Mouse (Mus musculus) adipocyte (in vitro differentiated cells): ENCODE measurements at regions not wholly inside any gene's neighbourhood (a gene's known extent, or its start where the extent isn't known, plus 50 kb on each side); places are given as distances from the start of the nearest gene placed in this dataset.
A peak's percentile ranks its signal among the peaks of the same experiment; 100 is the strongest.

ENCODE experiments used
- DNase-seq: peaks from one replicate; pipeline ENCODE4 v3.0.0-alpha.2; 2016; ENCODE audit warnings: low spot score

DNA sequence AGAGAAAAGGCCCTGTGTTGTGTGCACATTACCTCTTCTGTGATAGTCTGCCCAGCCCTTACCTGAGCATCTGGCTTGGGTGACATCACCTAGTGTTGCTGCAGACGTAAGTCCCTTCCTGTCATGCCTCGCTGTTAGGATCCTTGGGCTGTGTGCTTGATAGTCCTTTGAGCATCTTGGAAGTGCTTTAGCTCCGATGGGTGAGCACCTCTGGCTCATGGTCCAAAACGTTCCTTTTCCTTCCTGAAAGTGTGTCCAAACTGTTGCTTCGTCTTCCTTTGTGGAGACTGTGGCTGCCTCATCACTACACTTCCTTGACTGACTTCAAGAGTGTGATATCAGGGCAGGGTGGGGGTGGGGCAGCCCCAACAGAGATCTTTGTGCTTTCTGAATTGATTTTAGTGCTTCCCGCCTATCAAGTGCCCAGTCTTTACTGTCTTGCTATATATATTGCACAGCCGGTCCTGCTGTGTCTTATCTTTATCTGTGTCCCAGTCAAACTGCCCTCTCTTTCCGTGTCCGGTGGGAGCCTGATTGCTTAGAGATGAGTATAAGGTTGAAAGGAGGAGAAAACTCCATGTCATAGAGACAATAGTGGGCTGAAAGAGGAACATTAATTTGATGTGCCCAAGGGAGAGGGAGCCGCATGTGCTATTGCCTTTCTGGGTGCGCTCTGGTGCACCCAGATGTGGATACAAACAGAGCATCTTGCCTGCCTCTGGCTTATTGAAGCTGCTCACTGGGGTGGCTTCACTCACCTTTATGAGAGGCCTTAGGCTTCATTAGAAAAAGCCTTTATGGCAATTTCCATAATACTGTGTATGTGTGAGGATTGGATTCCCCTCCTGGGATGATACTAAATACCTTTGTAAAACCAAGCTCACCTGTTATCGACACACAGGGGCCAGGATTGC lies 1169.2 kb upstream of the A1bg start:
- no peak for DNase-seq

DNA sequence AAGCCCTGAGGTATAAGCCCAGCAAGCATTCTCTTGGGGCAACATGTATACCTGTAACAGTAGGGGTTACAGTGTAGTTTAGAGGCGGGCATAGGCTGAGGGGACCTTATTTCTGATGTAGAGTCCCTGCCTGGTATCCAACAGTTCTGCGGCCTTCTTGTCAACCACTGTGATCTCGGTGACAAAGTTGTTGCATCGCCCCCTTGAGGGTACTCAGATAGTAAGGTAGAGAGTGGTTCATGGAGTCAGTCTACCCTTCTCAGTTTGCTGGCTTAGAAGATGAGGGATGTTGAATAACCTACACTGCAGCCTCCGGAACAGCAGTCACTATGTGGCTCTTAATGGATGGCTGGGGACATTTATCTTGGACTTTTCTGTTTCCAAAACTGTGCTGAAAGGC lies 1168.3 kb upstream of the A1bg start:
- DNase-seq: no peak

DNA sequence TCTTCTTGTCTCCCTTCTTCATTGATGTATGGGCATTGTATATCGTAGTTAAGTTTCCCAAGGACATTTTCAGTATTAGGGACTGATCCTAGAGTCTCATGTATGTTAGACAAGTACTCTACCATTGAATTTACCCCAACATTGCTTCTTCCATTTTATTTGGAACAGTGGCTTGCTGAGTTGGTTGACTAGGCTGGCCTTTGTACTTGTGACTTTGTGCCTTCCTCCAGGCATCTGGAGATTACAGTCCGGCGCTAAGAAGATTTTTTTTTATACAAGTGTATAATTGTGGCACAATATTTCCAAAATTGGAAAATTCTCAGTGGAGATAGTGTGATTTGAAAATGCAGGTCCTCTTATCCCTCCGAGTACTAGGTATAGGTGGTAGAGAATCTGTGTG lies 1165.5 kb upstream of the A1bg start:
- DNase-seq: no peak

DNA sequence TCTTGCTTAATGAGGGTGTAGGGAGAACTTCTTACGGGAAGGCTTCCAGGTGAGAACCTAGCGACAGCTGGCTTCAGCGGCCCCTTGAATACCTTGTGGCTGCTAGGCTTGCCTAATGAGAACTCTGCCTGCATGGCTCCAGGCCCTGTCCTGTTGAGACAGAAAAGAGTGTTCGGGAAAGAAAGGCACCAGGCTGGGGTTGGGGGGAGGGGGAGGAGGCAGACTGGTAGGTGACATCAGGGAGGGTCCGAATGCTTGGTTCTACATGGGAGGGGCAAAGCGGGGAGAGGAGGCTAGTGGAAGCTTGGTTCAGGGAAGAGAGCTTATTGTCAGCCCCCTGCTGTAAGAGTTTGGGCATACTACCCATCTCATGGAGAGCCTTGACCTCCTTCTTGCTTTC lies 1164.9 kb upstream of the A1bg start:
- DNase-seq: no peak

DNA sequence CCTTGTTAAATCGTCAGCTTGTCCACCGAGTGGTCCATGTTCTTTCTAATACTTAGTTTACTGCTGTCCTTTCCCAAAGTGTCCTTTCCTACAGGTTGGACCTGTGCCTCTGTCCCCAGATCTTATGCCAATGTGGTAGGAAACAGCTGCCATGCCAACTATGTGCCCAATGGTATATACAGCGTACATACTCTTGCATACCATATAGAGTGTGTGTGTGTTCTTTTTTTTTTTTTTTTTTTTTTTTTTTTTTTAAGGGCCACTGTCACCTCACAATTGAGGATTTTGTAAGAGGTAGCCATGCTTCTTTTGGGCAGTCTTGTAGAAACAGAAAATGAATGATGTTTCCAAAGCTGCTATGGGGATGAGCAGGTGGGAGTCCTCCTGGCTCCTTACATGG lies 1163.2 kb upstream of the A1bg start:
- no peak for DNase-seq

DNA sequence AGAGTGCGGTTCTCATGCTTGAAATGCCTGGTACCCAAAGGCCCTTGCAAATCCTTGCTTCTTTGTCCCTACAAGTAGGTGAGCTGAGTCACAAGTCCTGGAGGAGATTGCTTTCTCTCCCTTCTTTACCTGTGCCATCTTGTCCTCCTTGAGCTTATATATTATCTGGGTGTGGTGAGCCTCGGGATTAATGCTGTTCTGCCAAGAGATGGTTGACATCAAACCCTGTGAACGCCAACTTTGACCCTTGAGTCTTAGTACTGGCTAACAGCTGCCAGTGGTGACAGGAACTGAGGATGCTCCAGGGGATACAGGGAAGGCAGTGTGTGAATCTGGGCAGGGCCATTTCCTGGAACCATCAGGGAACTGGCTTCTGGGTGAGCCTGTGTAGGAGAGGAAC lies 1160.5 kb upstream of the A1bg start:
- no peak for DNase-seq

DNA sequence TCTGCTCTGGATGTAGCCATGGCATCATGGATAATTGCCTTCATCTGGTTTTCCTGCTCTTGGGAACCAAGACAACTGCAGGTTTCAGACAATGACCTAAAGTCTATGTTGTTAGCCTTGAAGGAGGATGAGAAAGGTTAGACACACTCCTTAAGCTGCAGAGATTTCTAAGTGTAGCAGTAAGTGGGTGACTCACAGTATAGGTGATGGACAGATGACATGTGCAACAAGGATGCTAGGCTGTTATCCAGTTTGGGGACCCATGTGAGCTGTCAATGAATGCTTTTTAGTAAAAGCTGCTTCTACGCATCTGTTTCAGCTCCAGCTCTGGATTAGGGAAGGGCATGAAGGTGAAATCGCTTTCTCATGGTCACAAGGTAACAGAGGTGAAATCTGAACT lies 1159.7 kb upstream of the A1bg start:
- DNase-seq: no peak

DNA sequence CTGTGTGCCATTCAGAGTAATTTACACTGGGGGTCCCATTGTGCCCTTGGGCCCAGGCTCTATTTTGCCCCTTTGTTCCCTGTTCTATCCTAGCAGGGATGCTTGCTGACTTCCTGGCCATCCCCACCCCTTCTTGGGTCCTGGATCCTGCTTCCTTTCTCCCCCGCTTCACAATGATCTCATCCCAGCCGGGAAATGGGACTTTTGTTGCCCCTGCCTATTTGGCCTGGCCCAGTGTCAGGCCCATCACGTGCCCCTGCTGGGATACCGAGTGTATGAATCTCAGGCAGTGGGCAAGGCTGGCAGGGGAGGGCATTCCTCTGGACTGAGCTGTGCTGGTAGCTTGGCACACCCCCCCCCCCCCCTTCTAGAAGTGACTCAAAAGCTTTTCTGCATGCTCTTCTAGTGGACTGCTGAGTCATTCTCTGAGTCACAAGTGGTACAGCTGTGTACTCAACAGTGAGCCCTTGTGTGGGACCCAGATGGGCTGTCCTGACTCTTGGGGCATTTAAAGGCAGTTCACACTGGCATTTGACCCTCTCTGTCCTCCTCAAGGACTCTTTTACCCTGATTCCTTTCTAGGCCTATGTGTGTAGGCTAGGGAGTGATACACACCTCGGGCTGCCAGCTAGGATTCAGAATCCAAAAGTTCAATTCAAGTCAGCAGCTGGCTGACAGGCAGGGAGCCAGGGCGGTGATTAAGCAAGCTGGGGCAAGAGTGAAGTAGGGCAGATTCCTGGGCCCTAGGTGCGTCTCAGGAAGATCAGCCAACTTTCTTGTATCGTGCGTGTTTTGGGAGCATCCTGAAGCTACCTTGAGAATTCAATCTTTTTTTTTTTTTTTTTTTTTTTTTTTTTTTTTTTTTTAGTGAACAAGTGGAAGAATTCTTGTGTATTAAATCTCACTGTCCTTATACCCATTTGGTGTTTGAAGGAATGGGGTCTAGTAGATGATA lies 1156.6 kb upstream of the A1bg start:
- peak; percentile 89 for DNase-seq

DNA sequence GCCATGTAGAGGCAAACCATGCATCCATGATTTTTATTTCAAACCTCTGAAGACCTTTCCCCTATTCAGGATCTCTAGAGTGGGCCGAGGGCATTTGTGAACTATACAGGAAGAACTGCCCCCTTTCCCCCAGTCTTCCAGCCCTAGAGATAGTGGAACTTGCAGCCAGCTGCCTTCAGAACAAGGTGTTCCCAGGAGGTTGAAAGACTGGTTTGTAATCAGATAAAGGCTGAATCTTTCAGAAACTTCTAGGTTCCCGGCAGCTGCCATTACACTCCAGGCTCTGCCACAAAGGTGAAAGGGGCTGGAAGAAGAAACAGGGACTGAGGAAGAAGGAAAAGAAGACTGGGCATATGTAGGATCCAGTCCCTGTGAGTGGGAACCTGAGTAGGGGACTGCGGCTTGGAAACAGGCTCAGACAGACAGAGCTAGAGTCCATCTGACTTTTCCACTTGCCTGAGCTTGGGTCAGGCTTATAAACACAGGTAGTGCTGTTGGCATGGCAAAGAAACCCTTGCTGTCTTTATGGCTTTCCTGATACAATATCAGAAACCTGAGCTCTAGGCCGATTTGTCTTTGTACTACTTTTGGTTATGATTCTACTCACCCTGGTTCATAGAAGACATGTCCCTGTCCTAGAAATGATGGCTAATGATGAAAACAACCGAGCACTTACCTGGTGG lies 1153.9 kb upstream of the A1bg start:
- DNase-seq: no peak

DNA sequence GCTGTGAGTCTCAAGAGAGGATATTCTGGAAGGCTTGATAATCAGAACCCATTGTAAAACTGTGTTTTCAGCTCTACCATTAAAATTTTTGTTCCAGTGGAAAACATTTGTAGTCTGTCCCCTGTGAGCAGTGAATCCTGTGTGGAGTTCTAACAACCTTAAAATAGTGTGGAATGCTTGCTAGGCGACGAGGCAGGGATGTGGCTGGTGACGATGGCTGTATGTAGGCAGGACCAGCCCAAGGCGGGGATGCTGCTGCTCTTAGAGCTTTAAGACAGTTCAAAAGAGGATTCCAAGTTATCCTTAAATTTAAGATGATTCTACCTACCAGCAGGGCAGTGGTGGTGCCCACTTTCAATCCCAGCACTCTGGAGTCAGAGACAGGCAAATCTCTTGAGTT lies 1151.9 kb upstream of the A1bg start:
- DNase-seq: no peak

DNA sequence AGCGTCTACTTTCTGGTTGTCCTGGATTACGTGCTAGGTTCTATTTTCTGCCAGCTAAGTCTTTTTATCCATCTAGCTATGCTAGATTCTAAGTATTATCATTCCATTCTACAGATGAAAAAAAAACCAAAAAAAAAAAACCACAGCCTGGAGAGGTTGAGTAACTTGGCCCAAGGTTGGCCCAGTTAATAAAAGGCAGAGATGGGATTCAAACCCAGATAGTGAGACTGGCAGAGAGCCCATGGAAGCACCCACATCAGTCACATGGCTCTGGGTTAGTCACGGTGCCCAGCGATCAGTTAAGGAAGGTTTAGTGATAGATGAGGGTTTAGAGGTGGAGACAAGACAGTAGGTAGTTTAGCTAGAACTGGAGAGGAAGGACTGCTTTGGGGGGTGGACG lies 1150.8 kb upstream of the A1bg start:
- DNase-seq: no peak

DNA sequence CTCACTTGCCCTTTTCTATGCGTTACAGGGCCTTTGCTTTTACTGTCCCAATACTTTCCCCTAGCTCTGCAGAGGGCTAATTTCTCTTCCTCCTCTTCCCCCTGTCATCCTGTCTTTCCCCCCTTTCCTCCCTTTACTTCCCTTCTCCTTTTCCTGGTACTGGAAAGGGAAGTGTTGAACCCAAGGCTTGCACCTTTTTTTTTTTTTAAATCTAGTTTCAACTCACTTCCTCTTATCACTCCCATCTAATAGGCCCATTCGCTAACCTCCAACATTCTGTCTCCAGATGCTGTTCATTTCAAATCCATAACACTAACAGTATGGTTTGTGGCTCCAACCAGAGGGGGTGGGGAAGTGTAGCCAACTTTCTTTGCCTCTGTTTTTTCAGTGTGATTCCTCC lies 1148.5 kb upstream of the A1bg start:
- no peak for DNase-seq

DNA sequence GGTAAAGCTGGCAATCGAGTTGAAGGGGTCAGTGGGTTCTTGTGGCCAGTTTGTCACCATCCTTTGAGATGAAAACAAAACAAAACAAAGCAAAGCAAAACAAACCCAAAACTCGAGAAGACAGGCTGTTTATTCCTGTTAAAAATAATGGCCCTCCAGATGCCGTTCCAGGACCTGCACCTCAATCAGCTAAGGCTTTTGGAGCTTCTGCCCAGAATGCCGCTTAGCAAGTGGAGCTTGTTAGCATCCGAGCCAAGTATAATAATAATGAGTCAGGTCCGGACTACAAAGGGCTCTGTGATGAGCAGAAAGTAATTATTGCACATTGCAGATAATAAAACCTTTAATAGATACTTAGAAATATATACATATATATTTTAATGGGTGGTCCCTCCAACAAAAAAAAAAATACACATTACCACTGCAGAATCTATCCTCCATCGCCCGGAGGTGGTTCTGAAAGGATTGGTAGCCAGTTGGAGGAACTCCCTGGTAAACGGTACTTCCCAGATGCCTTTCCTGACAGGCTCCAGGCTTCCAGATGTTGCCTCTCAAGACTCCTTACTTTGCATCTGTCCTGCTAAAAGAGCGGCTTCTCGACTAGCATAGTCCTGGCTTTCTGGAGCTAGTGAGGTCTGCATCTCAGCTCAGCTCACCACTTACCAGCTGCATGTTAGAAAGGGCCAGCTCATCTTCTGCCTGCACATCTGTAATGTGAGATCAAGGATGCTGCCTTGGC lies 1145.8 kb upstream of the A1bg start:
- DNase-seq: no peak

DNA sequence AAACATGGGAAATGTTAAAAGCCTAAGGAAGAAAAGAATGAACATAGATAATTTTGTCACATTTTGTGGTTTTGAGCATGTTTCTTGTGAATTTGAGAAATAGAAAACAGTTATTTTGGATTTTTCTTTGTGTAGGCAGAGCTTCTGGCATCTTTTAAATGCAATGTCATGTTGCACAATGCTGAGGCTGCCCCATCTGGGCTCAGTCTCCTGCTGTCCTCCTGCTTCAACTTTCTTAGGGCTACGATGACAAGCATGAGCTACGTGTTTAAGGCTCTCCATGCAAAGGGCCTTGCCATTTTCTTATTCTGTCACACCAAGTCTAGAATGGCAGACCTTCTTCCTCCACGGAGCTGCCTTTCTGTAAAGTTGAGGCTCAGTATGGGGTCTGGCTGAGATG lies 1141.6 kb upstream of the A1bg start:
- DNase-seq: peak; percentile 50

DNA sequence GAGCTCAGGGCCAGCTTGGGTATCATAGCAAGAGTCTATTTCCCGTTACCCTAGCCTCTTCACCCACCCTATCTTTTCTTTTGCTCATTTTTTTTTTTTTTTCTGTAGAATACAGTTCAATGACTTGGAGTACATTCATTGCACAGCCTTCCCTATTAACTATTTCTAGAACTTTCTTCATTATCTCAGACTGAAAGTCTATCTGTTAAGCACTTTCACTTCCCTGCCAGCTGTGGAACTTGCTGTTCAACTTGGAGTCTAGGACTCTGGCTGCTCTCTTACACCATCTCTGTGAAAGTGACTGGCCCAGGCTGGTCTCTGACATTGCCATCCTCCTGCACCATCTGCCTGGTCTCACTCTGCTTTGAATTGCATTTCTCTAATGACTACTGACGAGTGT lies 1134.6 kb upstream of the A1bg start:
- peak; percentile 36 for DNase-seq

DNA sequence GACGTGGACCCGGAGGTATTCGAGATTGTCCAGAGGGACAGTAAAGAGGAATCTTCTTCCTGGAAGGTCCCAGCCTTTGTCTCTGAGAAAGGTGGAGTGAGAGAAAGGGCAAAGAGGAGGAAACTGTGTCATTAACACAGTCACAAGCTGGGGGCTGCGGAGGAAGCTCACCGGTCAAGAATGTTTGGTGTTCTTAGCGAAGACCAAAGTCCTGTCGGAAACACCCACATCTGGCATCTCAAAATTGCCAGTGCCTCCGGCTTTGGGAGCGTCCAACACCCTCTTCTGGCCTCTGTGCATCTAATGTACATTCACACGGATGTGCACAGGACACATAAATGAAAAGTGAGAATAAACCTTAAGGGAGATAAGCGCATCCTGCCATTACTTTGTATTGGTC lies 1134.1 kb upstream of the A1bg start:
- DNase-seq: no peak

DNA sequence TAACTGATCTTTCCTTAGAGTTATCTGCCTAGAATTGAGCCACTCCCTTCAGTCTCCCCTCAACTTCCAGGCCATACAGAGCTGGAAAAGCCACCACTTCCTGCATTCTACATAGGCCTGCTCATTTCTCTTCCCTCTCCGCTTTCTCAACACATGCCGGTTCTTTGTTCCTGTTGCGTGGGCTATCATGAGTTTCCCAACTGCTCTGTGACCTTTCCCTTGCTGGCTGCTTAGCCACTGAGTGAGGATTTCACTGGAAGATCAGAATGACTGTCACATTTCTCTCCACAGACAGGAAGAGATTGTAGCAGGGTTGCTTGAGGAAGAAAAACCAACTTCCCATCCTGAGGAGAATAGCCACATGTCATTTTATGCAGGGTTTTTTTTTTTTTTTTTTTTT lies 1133.6 kb upstream of the A1bg start:
- DNase-seq: peak; percentile 71

DNA sequence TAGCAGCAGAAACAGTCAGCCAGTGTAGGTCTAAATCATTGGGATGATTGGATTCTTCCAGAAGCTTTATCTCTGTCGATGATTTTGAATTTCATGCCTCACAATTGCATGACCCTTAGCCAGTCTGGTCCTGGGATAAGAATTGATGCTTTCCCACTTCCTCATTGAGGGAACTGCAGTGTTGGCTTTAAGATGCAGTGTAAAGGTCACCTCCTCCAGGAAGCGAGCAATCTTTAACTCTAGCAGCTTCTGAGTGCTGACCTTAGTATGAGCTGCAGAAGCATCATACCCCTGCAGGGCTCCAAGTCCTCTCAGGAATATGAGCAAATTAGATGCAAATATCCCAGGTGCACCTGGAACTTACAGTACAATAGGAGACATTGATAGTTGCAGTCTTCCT lies 1132.2 kb upstream of the A1bg start:
- DNase-seq: no peak

DNA sequence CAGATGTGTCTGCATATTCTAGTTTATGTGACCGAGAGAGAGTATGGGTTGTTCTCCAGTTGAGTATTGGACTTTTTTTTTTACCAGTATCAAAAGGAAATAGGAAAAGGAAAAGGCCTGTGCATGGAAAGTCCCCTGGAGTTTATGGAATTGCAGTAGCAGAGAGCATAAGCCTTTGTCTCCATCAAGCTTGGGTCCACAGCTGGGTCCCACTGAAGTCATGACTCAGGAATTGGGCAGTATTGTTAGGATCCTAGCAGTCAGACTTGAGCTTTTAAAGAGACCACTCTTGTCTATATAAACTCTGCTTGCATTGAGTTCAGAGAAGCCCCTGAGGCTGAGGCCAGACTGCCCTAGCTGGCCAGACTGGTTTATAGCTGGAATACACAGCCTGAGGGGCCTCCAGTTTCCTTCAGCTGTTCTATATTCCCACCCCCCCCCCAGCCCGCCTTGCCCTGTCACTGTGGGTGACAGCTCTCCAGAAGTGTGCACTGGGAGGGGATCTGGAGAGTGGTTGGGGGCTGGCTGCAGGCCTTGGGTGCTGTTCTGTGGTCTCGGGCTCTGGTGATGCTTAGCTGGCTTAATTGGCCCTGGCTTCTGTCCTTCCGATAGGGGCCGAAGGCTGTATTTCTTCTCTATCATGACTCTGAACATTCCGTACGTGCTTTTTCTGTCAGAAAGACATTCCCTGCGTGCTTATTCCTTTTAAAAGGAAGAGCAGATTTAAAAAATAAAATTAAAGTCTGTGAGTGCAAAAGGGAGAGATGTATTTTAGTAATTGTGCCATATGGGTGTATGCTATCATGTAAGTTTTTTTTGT lies 1130.8 kb upstream of the A1bg start:
- DNase-seq: no peak

DNA sequence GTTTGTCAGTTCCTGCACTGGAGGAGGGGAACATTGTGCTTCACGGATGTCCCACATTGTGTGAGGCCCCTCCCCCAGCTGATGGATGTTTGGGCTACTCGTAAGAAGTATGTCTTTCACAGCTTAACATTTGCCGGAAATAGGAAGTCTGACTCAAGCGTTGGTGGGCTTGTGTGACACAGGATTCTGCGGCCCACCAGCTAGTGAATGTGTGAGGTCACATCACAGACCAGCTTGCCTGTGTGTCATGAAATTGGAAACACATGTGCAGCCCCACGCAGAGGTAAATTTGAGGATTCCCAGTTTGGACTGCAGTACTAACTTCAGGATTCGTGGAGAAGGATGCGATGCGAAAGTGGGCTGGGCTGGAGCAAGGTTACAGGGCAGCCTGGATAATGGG lies 1126.6 kb upstream of the A1bg start:
- DNase-seq: no peak

DNA sequence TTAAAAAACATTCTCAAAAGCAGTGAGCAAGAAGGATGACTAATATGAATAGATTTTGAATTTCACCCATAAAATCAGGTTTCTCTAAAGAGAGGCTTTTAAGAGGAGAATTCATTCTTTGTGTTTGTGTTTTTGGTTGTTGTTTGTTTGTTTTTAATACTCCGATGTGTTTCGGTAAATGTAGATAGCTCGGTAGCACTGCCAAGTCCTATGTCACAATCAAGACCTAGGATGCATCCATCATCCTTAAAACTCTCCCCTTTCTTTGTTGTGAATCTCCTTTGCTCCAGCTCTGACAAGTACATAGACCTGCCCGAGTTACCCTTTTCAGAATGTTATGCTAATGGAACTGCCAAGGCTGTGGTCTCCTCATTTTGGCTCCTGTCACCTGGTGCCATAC lies 1126.2 kb upstream of the A1bg start:
- DNase-seq: no peak
